Mouse (Mus musculus): ENCODE measurements around the gene Ctsh. TPM values are rescaled to one million over a fixed set of nuclear protein-coding genes. Genes with fewer than 3 reads are reported as not detected.

Gene Ctsh
- total RNA-seq, 1 experiment from 2014 or later, result 215 TPM

Other genes with a start within 250 kb of the Ctsh start
- gene Rasgrf1, start 144.2 kb upstream of the Ctsh start, total RNA-seq (2017), result not detected in 2 replicates
- gene Morf4l1, start 60.6 kb downstream of the Ctsh start, total RNA-seq (2017), result 264 and 267 TPM in 2 replicates
- not detected in 2 replicates for gene Adamts7, start 108.9 kb downstream of the Ctsh start, total RNA-seq (2017)
- 28.9 and 29.6 TPM in 2 replicates for gene Tbc1d2b, start 216.7 kb downstream of the Ctsh start, total RNA-seq (2017)

Data from neutrophil, adult 5-6 weeks (primary cell).